Mouse (Mus musculus): ENCODE data around the gene D830030K20Rik. TPM values are rescaled to one million over a fixed set of nuclear protein-coding genes. Genes with fewer than 3 reads are reported as not detected.
A peak's percentile ranks its signal among the peaks of the same experiment; 100 is the strongest.
"Not testable (repeated sequence)": the region's sequence is repeated elsewhere in the genome, so short reads cannot be mapped to it uniquely, and the experiment has no call there.

D830030K20Rik gene
- polyA plus RNA-seq (2011; ENCODE audit: insufficient read length, low read depth, missing spikeins): not detected in 2 replicates

DNA sequence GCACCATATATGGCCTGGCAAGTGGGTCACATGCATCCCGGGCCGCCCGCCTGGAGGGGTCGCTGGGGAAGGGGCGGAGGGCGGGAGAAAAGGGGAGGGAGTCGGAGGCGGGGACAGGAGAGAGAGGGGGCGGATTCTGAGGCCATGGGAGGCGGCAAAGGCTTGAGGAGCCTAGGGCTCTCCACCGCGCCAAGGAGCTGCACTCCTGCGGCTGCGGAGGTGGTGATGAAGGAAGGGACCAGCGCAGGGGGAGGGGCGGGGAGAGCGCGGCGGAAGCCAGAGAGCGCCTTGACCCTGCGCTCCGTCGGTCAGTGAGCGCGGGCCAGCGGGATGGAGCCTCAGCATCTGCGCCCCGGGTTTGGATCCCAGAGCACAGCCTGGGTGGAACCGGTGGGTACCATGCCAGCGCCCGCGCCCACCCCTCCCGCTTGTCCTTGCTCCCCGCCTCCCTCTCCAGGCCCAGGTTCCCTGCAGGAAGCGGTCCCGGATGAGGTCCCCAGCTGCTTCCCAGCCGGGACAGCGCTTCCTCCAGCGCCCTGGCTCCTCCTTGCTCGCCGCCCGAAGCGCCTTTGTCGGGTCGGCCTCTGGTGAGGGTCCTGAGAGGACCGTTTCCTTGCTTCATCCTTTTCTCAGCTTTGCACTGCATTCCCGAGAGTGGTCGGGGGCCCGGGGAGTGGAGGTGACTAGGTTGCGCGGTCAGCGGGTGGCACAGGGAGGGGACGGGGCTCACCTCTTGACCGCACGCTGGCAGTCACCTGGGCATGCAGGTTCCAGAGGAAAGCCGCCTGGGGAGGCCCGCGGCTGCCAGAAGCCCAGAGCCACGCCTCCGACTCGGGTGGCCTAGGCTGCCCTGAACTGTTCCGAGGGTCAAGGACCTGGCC, at the start of gene D830030K20Rik:
Gene D830030K20Rik, plus strand, starts transcription at position 217 of the 881 bp plus-strand sequence.
- not testable (repeated sequence) for H3K27ac ChIP-seq (ENCODE audit: insufficient read depth, low read length); H3K4me1 ChIP-seq (ENCODE audit: control insufficient read depth, insufficient read depth, low read length)
- H3K4me3 ChIP-seq (ENCODE audit: insufficient read depth, low read length): peak within 1 kb of the TSS; percentile 32; the same call in 1 of the 2 replicates

DNA sequence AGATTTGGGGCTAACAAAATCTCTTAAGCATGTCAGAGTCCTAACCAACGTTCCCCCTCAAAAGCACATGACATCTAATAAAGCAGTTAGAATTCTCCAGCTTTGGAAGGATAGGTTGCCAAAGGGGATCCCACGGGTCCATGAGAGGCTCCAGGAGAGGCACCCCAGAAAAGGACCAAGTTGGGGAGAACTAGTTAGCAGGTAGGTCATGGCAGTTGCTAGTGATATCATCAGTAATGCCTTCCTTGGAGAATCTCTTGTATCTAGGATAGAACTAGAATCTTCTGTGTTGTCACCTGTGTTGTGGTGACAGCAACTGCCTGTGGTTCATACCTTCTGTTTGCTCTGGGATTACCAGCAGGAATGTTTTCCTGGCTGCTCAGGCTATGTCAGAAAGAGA, 20.3 kb upstream of the D830030K20Rik start, which contains the start of gene Gm5795:
Gene Gm5795, plus strand, starts transcription at position 301 of the 400 bp plus-strand sequence.
- not testable (repeated sequence) for H3K27ac ChIP-seq (ENCODE audit: insufficient read depth, low read length); H3K4me3 ChIP-seq (ENCODE audit: insufficient read depth, low read length); H3K4me1 ChIP-seq (ENCODE audit: control insufficient read depth, insufficient read depth, low read length)

DNA sequence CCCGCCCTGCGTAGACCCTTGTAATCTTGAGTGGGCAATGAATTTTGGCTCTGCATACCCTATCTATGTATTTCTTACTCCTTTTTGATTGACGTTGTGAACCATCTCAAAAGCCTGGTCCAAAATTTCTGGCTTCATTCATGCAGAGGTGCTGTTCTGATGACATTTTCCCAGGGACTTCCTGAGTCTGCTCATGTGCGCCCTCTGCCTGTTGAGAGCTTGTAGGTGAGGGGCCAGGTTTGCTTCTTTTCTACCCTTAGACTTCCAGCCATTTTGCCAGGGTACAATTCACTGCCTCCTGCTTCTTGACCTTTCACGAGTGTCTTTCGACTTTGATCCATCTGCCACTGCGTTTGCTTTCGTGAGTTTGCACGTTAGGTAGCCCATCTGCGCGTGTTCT, 1.1 kb downstream of the D830030K20Rik start:
- TF ChIP-seq CTCF (IDR thresholded peaks at IDR 0.05; ENCODE audit: borderline replicate concordance, insufficient read depth, low read length): 0 out of 2 replicates have a peak, but pooled peaks have one; percentile 9
- not testable (repeated sequence) for H3K4me1 ChIP-seq (ENCODE audit: control insufficient read depth, insufficient read depth, low read length); H3K27ac ChIP-seq (ENCODE audit: insufficient read depth, low read length); H3K4me3 ChIP-seq (ENCODE audit: insufficient read depth, low read length)

DNA sequence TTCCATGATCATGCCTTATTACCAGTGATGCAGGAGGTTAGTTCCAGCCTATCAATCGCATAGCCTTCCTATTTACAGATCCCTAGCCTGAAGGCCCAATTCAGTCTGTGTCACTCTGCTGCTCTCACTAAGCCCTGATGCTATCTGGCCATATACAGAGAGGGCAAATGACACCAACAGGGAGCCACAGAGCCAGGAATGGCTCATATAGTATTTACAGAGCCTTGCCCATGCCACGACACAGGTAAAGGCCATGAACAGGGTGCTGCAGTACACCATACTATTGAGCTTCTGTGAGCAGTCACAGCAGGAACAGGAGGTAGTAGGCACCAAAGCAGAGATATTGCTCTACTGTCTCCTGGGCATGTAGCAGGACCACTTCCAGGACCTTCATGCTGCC, 54.2 kb downstream of the D830030K20Rik start:
- H3K4me3 ChIP-seq (ENCODE audit: insufficient read depth, low read length); H3K27ac ChIP-seq (ENCODE audit: insufficient read depth, low read length); H3K4me1 ChIP-seq (ENCODE audit: control insufficient read depth, insufficient read depth, low read length): not testable (repeated sequence)

Other genes starting within 250 kb of the D830030K20Rik start
- gene Gm2888, start 178.5 kb upstream of the D830030K20Rik start, polyA plus RNA-seq (2011; ENCODE audit: insufficient read length, low read depth, missing spikeins): not detected in 2 replicates
- not detected in 2 replicates for gene Gm2897, start 159.2 kb upstream of the D830030K20Rik start, polyA plus RNA-seq (2011; ENCODE audit: insufficient read length, low read depth, missing spikeins)
- gene Gm10340, start 74.5 kb upstream of the D830030K20Rik start, polyA plus RNA-seq (2011; ENCODE audit: insufficient read length, low read depth, missing spikeins): not detected in 2 replicates
- gene Gm5795, start 20.2 kb upstream of the D830030K20Rik start, polyA plus RNA-seq (2011; ENCODE audit: insufficient read length, low read depth, missing spikeins): not detected in 2 replicates
- gene Gm2956, start 124.1 kb downstream of the D830030K20Rik start, polyA plus RNA-seq (2011; ENCODE audit: insufficient read length, low read depth, missing spikeins): not detected in 2 replicates
- gene Gm10413, start 186.6 kb downstream of the D830030K20Rik start, polyA plus RNA-seq (2011; ENCODE audit: insufficient read length, low read depth, missing spikeins): not detected in 2 replicates
- gene Gm10409, start 204.1 kb downstream of the D830030K20Rik start, polyA plus RNA-seq (2011; ENCODE audit: insufficient read length, low read depth, missing spikeins): not detected in 2 replicates
- 0.38 TPM in 1 of 2 replicates, not detected in the other for gene Gm3005, start 219.6 kb downstream of the D830030K20Rik start, polyA plus RNA-seq (2011; ENCODE audit: insufficient read length, low read depth, missing spikeins)
- gene Gm10408, start 240.9 kb downstream of the D830030K20Rik start, polyA plus RNA-seq (2011; ENCODE audit: insufficient read length, low read depth, missing spikeins): not detected in 2 replicates